Mouse (Mus musculus) hindbrain, embryonic 15.5 days (tissue): ENCODE data around the gene Tmeff1. TPM values are rescaled to one million over a fixed set of nuclear protein-coding genes. Genes with fewer than 3 reads are reported as not detected.

Source experiments
- ATAC-seq: fragments of 200-750 bp; cut with Nextera tagmentation; 2 replicates; pipeline ENCODE4 v1.8.0; 2017; ENCODE audit warnings: low read depth, moderate number of reproducible peaks, moderate TSS enrichment; ENCODE audit not compliant: low FRiP score
- H3K27ac ChIP-seq: fragments of 300-500 bp; sonication (generic); replicated peaks from 2 replicates; pipeline ENCODE4 v1.5.1; 2015; ENCODE audit warnings: mild to moderate bottlenecking, inconsistent platforms
- H3K27me3 ChIP-seq: fragments of 300-500 bp; sonication (generic); 2 replicates; pipeline ENCODE4 v1.6.1; 2015; ENCODE audit warnings: control low read depth, inconsistent platforms
- H3K36me3 ChIP-seq: fragments of 300-500 bp; sonication (generic); 2 replicates; pipeline ENCODE4 v1.6.1; 2015; ENCODE audit warnings: control low read depth, inconsistent platforms
- H3K4me1 ChIP-seq: fragments of 300-500 bp; sonication (generic); replicated peaks from 2 replicates; pipeline ENCODE4 v1.6.1; 2015; ENCODE audit warnings: control low read depth, inconsistent platforms
- H3K4me2 ChIP-seq: fragments of 300-500 bp; sonication (generic); 2 replicates; pipeline ENCODE4 v1.6.1; 2015; ENCODE audit warnings: moderate library complexity, mild to moderate bottlenecking, inconsistent platforms
- H3K4me3 ChIP-seq: fragments of 300-500 bp; sonication (generic); 2 replicates; pipeline ENCODE4 v1.5.1; 2015; ENCODE audit warnings: mild to moderate bottlenecking, inconsistent platforms
- H3K9ac ChIP-seq: fragments of 300-500 bp; sonication (generic); 2 replicates; pipeline ENCODE4 v1.6.1; 2015; ENCODE audit warnings: inconsistent platforms
- H3K9me3 ChIP-seq: fragments of 300-500 bp; sonication (generic); 2 replicates; pipeline ENCODE4 v1.6.1; 2016; ENCODE audit warnings: control low read depth, inconsistent platforms
- WGBS: fragments of 180-500 bp; shearing (Covaris S2); methylation state at CpG from one replicate; pipeline ENCODE4 v1.1.7; 2015; 5-methylcytosine and 5-hydroxymethylcytosine counted together
- polyA plus RNA-seq: library from polyadenylated mRNA; unstranded; fragments of >200 nt; fragmentation: Nextera tagmentation; extraction: Ambion mirVana; gene quantifications from 2 replicates; pipeline ENCODE4 v1.2.1, GENCODE M21; 2015

Gene Tmeff1
- polyA plus RNA-seq, 1 experiment from 2014 or later = 272 TPM

GRCm38 (mm10) chr4:48596111-48596510 is 11.1 kb downstream of the Tmeff1 start:
- Histone ChIP-seq H3K9me3 (no peaks in the 10 kb centered on the region), H3K27ac (no peak overlapping the region), H3K9ac (no peak overlapping the region), H3K4me3 (no peak overlapping the region), H3K4me2 (no peak overlapping the region), H3K4me1 (peaks cover 15% of the 10 kb centered on the region; the same call in 1 of the 2 replicates), H3K27me3 (no peaks in the 10 kb centered on the region), H3K36me3 (no peaks in the 10 kb centered on the region)
- no peak for ATAC-seq
- WGBS = 88% methylated on average over 7 of the region's 7 CpGs

- Histone ChIP-seq H3K4me1 (0 out of 2 replicates have a peak, but pooled peaks cover 5% of the 10 kb centered on the region), H3K36me3 (0 out of 2 replicates have a peak, but pooled peaks cover 7% of the 10 kb centered on the region), H3K4me3 (no peak overlapping the region), H3K9ac (no peak overlapping the region), H3K27me3 (no peaks in the 10 kb centered on the region), H3K27ac (no peak overlapping the region), H3K9me3 (no peaks in the 10 kb centered on the region), H3K4me2 (no peak overlapping the region)
- ATAC-seq = no peak
- WGBS = 65% methylated on average over 3 of the region's 3 CpGs
Measured at GRCm38 (mm10) chr4:48605650-48606049, 20.7 kb downstream of the Tmeff1 start.

- Histone ChIP-seq H3K27ac (no peak overlapping the region), H3K4me3 (no peak overlapping the region), H3K9ac (no peak overlapping the region), H3K4me1 (0 out of 2 replicates have a peak, but pooled peaks cover 3% of the 10 kb centered on the region), H3K36me3 (peaks cover 14% of the 10 kb centered on the region; the same call in 1 of the 2 replicates), H3K27me3 (no peaks in the 10 kb centered on the region), H3K9me3 (no peaks in the 10 kb centered on the region), H3K4me2 (no peak overlapping the region)
- 93% methylated on average over 9 of the region's 9 CpGs for WGBS
- ATAC-seq = no peak
Measured at GRCm38 (mm10) chr4:48609485-48609884, 24.5 kb downstream of the Tmeff1 start.

- Histone ChIP-seq H3K9ac (no peak overlapping the region), H3K4me2 (no peak overlapping the region), H3K27me3 (no peaks in the 10 kb centered on the region), H3K9me3 (no peaks in the 10 kb centered on the region), H3K36me3 (peaks cover 18% of the 10 kb centered on the region; the same call in 1 of the 2 replicates), H3K27ac (no peak overlapping the region), H3K4me1 (0 out of 2 replicates have a peak, but pooled peaks cover 3% of the 10 kb centered on the region), H3K4me3 (no peak overlapping the region)
- no peak for ATAC-seq
- WGBS = 84% methylated on average over 6 of the region's 6 CpGs
Measured at GRCm38 (mm10) chr4:48610251-48610650, 25.3 kb downstream of the Tmeff1 start.

- H3K4me1 ChIP-seq = no peaks in the 10 kb centered on the region
- H3K27me3 ChIP-seq = no peaks in the 10 kb centered on the region
- peaks cover 16% of the 10 kb centered on the region for H3K36me3 ChIP-seq
- no peak overlapping the region for H3K4me3 ChIP-seq
- no peak overlapping the region for H3K27ac ChIP-seq
- H3K9me3 ChIP-seq = no peaks in the 10 kb centered on the region
- ATAC-seq = no peak
- H3K4me2 ChIP-seq = no peak overlapping the region
- H3K9ac ChIP-seq = no peak overlapping the region
- WGBS = 85% methylated on average over 4 of the region's 4 CpGs
Measured at GRCm38 (mm10) chr4:48615483-48615882, 30.5 kb downstream of the Tmeff1 start.

GRCm38 (mm10) chr4:48617201-48617600 is 32.2 kb downstream of the Tmeff1 start:
- no peak overlapping the region for H3K4me3 ChIP-seq
- H3K36me3 ChIP-seq = peaks cover 12% of the 10 kb centered on the region
- no peaks in the 10 kb centered on the region for H3K27me3 ChIP-seq
- no peak for ATAC-seq
- H3K4me1 ChIP-seq = no peaks in the 10 kb centered on the region
- 97% methylated on average over 15 of the region's 15 CpGs for WGBS
- no peak overlapping the region for H3K27ac ChIP-seq
- no peak overlapping the region for H3K9ac ChIP-seq
- H3K9me3 ChIP-seq = no peaks in the 10 kb centered on the region
- H3K4me2 ChIP-seq = no peak overlapping the region

- H3K4me2 ChIP-seq = no peak overlapping the region
- H3K4me1 ChIP-seq = 0 out of 2 replicates have a peak, but pooled peaks cover 3% of the 10 kb centered on the region
- H3K27ac ChIP-seq = no peak overlapping the region
- peaks cover 8% of the 10 kb centered on the region for H3K36me3 ChIP-seq
- no peaks in the 10 kb centered on the region for H3K27me3 ChIP-seq
- 94% methylated on average over 6 of the region's 6 CpGs for WGBS
- no peak overlapping the region for H3K9ac ChIP-seq
- no peaks in the 10 kb centered on the region for H3K9me3 ChIP-seq
- H3K4me3 ChIP-seq = no peak overlapping the region
- ATAC-seq = no peak
Measured at GRCm38 (mm10) chr4:48620121-48620520, 35.1 kb downstream of the Tmeff1 start.

- H3K27ac ChIP-seq = no peak overlapping the region
- WGBS = 96% methylated on average over 6 of the region's 6 CpGs
- H3K27me3 ChIP-seq = no peaks in the 10 kb centered on the region
- no peaks in the 10 kb centered on the region for H3K9me3 ChIP-seq
- H3K4me3 ChIP-seq = no peak overlapping the region
- no peak for ATAC-seq
- 0 out of 2 replicates have a peak, but pooled peaks cover 3% of the 10 kb centered on the region for H3K4me1 ChIP-seq
- peaks cover 3% of the 10 kb centered on the region for H3K36me3 ChIP-seq
- no peak overlapping the region for H3K4me2 ChIP-seq
- H3K9ac ChIP-seq = no peak overlapping the region
Measured at GRCm38 (mm10) chr4:48622246-48622645, 37.3 kb downstream of the Tmeff1 start.

- 97% methylated on average over 7 of the region's 7 CpGs for WGBS
- no peak overlapping the region for H3K27ac ChIP-seq
- H3K4me2 ChIP-seq = no peak overlapping the region
- no peaks in the 10 kb centered on the region for H3K27me3 ChIP-seq
- ATAC-seq = no peak
- peaks cover 8% of the 10 kb centered on the region for H3K36me3 ChIP-seq
- H3K4me1 ChIP-seq = 0 out of 2 replicates have a peak, but pooled peaks cover 3% of the 10 kb centered on the region
- H3K9me3 ChIP-seq = no peaks in the 10 kb centered on the region
- H3K4me3 ChIP-seq = no peak overlapping the region
- H3K9ac ChIP-seq = no peak overlapping the region
Measured at GRCm38 (mm10) chr4:48622946-48623345, 38.0 kb downstream of the Tmeff1 start.

GRCm38 (mm10) chr4:48624961-48625360 is 40.0 kb downstream of the Tmeff1 start:
- Histone ChIP-seq H3K4me3 (no peak overlapping the region), H3K9ac (no peak overlapping the region), H3K27ac (no peak overlapping the region), H3K9me3 (no peaks in the 10 kb centered on the region), H3K36me3 (peaks cover 17% of the 10 kb centered on the region), H3K4me1 (0 out of 2 replicates have a peak, but pooled peaks cover 3% of the 10 kb centered on the region), H3K27me3 (no peaks in the 10 kb centered on the region), H3K4me2 (no peak overlapping the region)
- 73% methylated on average over 6 of the region's 6 CpGs for WGBS
- ATAC-seq = no peak

- 77% methylated on average over 9 of the region's 9 CpGs for WGBS
- no peak for ATAC-seq
- no peak overlapping the region for H3K4me3 ChIP-seq
- H3K4me2 ChIP-seq = no peak overlapping the region
- no peak overlapping the region for H3K9ac ChIP-seq
- H3K4me1 ChIP-seq = 0 out of 2 replicates have a peak, but pooled peaks cover 3% of the 10 kb centered on the region
- H3K27ac ChIP-seq = no peak overlapping the region
- H3K9me3 ChIP-seq = no peaks in the 10 kb centered on the region
- peaks cover 19% of the 10 kb centered on the region for H3K36me3 ChIP-seq
- H3K27me3 ChIP-seq = no peaks in the 10 kb centered on the region
Measured at GRCm38 (mm10) chr4:48625836-48626235, 40.9 kb downstream of the Tmeff1 start.

GRCm38 (mm10) chr4:48629445-48629844 is 44.5 kb downstream of the Tmeff1 start:
- 72% methylated on average over 13 of the region's 13 CpGs for WGBS

GRCm38 (mm10) chr4:48633529-48633928 is 48.6 kb downstream of the Tmeff1 start:
- H3K9me3 ChIP-seq = no peaks in the 10 kb centered on the region
- 80% methylated on average over 6 of the region's 6 CpGs for WGBS
- H3K36me3 ChIP-seq = peaks cover 19% of the 10 kb centered on the region
- H3K4me1 ChIP-seq = no peaks in the 10 kb centered on the region
- H3K4me3 ChIP-seq = no peak overlapping the region
- no peak overlapping the region for H3K4me2 ChIP-seq
- no peaks in the 10 kb centered on the region for H3K27me3 ChIP-seq
- no peak overlapping the region for H3K9ac ChIP-seq
- no peak overlapping the region for H3K27ac ChIP-seq
- ATAC-seq = no peak

More at GRCm38 (mm10) chr4:48629445-48629844, 44.5 kb downstream of the Tmeff1 start:
- H3K27me3 ChIP-seq = no peaks in the 10 kb centered on the region
- H3K4me1 ChIP-seq = no peaks in the 10 kb centered on the region
- no peak overlapping the region for H3K27ac ChIP-seq
- H3K9me3 ChIP-seq = no peaks in the 10 kb centered on the region
- H3K9ac ChIP-seq = no peak overlapping the region
- H3K4me2 ChIP-seq = no peak overlapping the region
- no peak overlapping the region for H3K4me3 ChIP-seq
- peak; percentile 39; the same call in 1 of the 2 replicates for ATAC-seq
- H3K36me3 ChIP-seq = peaks cover 16% of the 10 kb centered on the region; the same call in 1 of the 2 replicates
